Mouse (Mus musculus) limb, embryonic 14.5 days (tissue): ENCODE data around the gene Gm49318. TPM values are rescaled to one million over a fixed set of nuclear protein-coding genes. Genes with fewer than 3 reads are reported as not detected.
A peak's percentile ranks its signal among the peaks of the same experiment; 100 is the strongest.

Source experiments
- ATAC-seq: fragments of 200-750 bp; cut with Nextera tagmentation; 2 replicates; pipeline ENCODE4 v1.8.0; 2017; ENCODE audit warnings: low read depth, moderate number of reproducible peaks, moderate TSS enrichment; ENCODE audit not compliant: low FRiP score
- DNase-seq: peaks from one replicate; pipeline ENCODE4 v3.0.0-alpha.2; 2015; ENCODE audit warnings: low spot score
- H3K27ac ChIP-seq: fragments of 300-500 bp; sonication (generic); replicated peaks from 2 replicates; pipeline ENCODE4 v1.5.1; 2014; ENCODE audit warnings: low read depth, mild to moderate bottlenecking, low read length, moderate library complexity, mixed read lengths
- H3K27me3 ChIP-seq: fragments of 300-500 bp; sonication (generic); 2 replicates; pipeline ENCODE4 v1.6.1; 2014; ENCODE audit warnings: low read length, mixed read lengths; ENCODE audit not compliant: control insufficient read depth, insufficient read depth
- H3K36me3 ChIP-seq: fragments of 300-500 bp; sonication (generic); 2 replicates; pipeline ENCODE4 v1.6.1; 2014; ENCODE audit warnings: mild to moderate bottlenecking, low read length, moderate library complexity, mixed read lengths; ENCODE audit not compliant: control insufficient read depth, insufficient read depth
- H3K4me1 ChIP-seq: fragments of 300-500 bp; sonication (generic); 2 replicates; pipeline ENCODE4 v1.6.1; 2014; ENCODE audit warnings: antibody characterized with exemption, low read length, mixed read lengths; ENCODE audit not compliant: control insufficient read depth, insufficient read depth
- H3K4me2 ChIP-seq: fragments of 300-500 bp; sonication (generic); replicated peaks from 2 replicates; pipeline ENCODE4 v1.6.1; 2014; ENCODE audit warnings: low read depth, mild to moderate bottlenecking, low read length, moderate library complexity; ENCODE audit not compliant: severe bottlenecking
- H3K4me3 ChIP-seq: fragments of 300-500 bp; sonication (generic); replicated peaks from 2 replicates; pipeline ENCODE4 v1.5.1; 2014; ENCODE audit warnings: low read length
- H3K9ac ChIP-seq: fragments of 300-500 bp; sonication (generic); 2 replicates; pipeline ENCODE4 v1.6.1; 2014; ENCODE audit warnings: mild to moderate bottlenecking, low read depth, low read length, moderate library complexity; ENCODE audit not compliant: severe bottlenecking
- H3K9me3 ChIP-seq: fragments of 300-500 bp; sonication (generic); 2 replicates; pipeline ENCODE4 v1.6.1; 2016; ENCODE audit warnings: low read length; ENCODE audit not compliant: control insufficient read depth
- POLR2A ChIP-seq: fragments of 200-500 bp; IDR thresholded peaks from 2 replicates; pipeline ENCODE4 v1.8.0; 2012; ENCODE audit warnings: inconsistent platforms, mild to moderate bottlenecking, moderate library complexity, borderline replicate concordance; ENCODE audit not compliant: insufficient read depth, insufficient read length; ENCODE audit errors: extremely low read depth
- WGBS: fragments of 180-500 bp; shearing (Covaris S2); extraction: QIAGEN DNeasy Blood & Tissue Kit; methylation state at CpG from one replicate; pipeline ENCODE4 v1.1.7; 2014; 5-methylcytosine and 5-hydroxymethylcytosine counted together
- polyA plus RNA-seq, 2 experiments: library from polyadenylated mRNA; depleted of rRNA in 1 of 2; stranded (reverse) in 1 of 2; unstranded in 1 of 2; fragments of >200 nt; fragmentation: Nextera tagmentation in 1 of 2; extraction: Ambion mirVana in 1 of 2; gene quantifications; 2 replicates each; pipeline versions ENCODE4 v1.2.1 to v1.2.3; 2012 to 2014

Gene Gm49318
- polyA plus RNA-seq (2012; rRNA removed) = 0.28 TPM in 1 of 2 replicates, not detected in the other
- not detected in 2 replicates for polyA plus RNA-seq (2014; fragmentation: Nextera tagmentation; extraction: Ambion mirVana)

DNA sequence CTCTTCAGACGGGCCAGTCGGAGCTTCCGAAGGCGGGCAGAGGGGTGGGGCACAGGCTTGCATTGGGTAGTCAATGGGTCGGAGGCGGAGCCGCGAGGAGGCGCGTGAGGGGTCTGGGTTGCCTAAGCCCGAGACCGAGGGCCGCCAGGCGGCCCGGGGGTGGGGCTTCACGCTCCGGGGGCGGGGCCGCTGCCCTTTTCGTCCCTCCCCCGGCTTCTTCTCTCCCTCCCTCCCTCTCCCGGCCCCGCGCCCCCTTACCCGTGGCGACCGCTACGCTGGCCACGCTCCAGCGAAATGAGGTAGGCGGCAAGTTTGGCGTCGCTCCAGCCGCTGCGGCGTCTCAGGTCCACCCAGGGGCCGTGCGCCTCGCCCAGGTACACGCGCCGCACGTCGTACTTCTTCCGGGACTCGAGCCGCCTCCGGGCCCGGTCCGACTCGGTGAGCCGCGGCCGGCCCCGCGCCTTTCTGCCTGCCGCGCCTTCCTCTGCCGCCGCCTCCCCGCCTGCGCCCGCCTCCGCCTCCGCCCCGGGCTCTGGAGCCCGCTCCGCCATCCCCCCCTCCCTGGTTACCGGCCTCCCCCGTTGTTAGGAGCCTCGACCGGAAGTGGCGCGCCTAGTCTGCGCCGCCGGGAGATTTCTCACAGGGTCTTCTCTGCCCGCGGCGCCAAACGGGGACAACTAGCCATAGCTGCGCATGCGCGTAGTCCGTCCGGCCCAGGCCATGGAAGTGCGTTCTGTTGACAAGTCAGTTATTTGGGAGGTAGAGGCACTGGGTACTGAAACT, at the start of gene Gm49318, which contains the start of gene Zfp653:
Gene Gm49318, minus strand, starts transcription at position 469 of the 783 bp plus-strand sequence.
Gene Zfp653, minus strand, starts transcription at position 586 of the 783 bp plus-strand sequence.
- peak within 1 kb of the TSS; percentile 92 for H3K9ac ChIP-seq

DNA sequence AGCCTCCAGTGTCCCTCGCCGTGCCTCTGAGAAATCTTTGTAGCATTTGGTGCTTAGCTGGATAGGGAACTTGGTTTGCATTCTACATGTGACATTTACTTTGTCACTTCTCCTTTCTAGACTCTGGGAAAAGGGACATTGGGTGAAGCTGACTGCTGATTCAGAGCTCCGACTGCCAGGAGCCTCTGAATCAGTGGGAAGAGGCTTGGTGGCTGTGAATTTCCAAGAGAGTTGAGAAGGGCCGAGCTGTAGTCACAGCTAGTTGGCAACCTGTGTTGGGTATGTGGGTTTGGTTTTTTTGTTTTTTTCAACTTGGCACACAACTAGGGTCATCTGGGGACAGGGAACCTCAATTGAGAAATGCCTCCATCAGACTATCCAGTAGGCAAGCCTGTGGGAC, 48.5 kb upstream of the Gm49318 start:
- no peak overlapping the region for H3K4me3 ChIP-seq
- H3K4me2 ChIP-seq = no peak overlapping the region
- H3K27ac ChIP-seq = no peak overlapping the region
- H3K36me3 ChIP-seq = no peaks in the 10 kb centered on the region
- no peaks in the 10 kb centered on the region for H3K27me3 ChIP-seq
- WGBS = 89% methylated on average over 4 of the region's 4 CpGs
- H3K4me1 ChIP-seq = peaks cover 11% of the 10 kb centered on the region
- TF ChIP-seq POLR2A = no peak
- H3K9me3 ChIP-seq = no peaks in the 10 kb centered on the region
- DNase-seq = no peak
- no peak overlapping the region for H3K9ac ChIP-seq
- no peak for ATAC-seq

More for the DNA sequence above, at the start of gene Gm49318, which contains the start of gene Zfp653:
- TF ChIP-seq POLR2A = peak; percentile 12; the same call in 1 of the 2 replicates
- ATAC-seq (peak; percentile 97), DNase-seq (peak; percentile 98)
- WGBS = under 1% methylated on average over 54 of the region's 87 CpGs
- Histone ChIP-seq H3K4me2 (peak within 1 kb of the TSS; percentile 61), H3K27ac (peak within 1 kb of the TSS; percentile 98), H3K9me3 (no peaks in the 10 kb centered on the region), H3K36me3 (peaks cover 26% of the 10 kb centered on the region), H3K4me1 (peaks cover 6% of the 10 kb centered on the region; the same call in 1 of the 2 replicates), H3K27me3 (no peaks in the 10 kb centered on the region), H3K4me3 (peak within 1 kb of the TSS; percentile 85)

DNA sequence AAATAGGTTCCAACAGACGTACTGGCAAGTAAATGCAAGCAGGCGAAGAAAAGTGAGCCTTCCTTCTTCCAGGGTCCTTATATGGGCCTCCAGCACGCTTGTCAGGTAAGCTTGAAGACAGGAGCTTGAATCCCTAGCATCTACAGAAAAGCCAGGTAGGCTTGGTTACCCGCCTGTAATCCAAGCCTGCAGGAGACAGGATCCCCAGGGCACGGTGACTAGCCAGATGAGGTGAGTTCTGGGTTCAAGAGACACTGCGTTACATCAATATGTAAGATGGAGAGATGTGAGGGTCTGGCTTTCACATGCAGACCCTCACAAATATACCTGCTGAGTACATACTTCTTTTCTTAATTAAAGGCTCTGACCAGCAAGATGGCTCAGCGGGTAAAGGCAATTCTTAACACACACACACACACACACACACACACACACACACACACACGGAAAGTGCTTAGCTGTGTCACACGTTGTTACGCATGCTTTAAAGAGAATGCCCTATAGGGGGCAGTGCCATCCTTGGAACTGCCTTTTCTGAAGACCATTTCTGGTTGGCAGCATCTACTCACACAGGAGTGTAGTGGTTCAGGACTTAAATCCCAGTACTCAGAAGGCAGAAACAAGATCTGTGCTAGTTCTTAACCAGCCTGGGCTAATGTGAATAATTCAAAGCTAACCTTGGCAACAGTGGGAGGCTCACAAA, 46.8 kb upstream of the Gm49318 start:
- no peak for TF ChIP-seq POLR2A
- WGBS = 44% methylated on average over 10 of the region's 10 CpGs
- DNase-seq = peak; percentile 69
- no peaks in the 10 kb centered on the region for H3K9me3 ChIP-seq
- peaks cover 12% of the 10 kb centered on the region for H3K36me3 ChIP-seq
- H3K4me2 ChIP-seq = peak overlapping the region; percentile 65
- H3K4me3 ChIP-seq = peak overlapping the region; percentile 92
- H3K27ac ChIP-seq = no peak overlapping the region
- H3K4me1 ChIP-seq = peaks cover 11% of the 10 kb centered on the region
- no peak for ATAC-seq
- no peaks in the 10 kb centered on the region for H3K27me3 ChIP-seq
- peak overlapping the region; percentile 90 for H3K9ac ChIP-seq

DNA sequence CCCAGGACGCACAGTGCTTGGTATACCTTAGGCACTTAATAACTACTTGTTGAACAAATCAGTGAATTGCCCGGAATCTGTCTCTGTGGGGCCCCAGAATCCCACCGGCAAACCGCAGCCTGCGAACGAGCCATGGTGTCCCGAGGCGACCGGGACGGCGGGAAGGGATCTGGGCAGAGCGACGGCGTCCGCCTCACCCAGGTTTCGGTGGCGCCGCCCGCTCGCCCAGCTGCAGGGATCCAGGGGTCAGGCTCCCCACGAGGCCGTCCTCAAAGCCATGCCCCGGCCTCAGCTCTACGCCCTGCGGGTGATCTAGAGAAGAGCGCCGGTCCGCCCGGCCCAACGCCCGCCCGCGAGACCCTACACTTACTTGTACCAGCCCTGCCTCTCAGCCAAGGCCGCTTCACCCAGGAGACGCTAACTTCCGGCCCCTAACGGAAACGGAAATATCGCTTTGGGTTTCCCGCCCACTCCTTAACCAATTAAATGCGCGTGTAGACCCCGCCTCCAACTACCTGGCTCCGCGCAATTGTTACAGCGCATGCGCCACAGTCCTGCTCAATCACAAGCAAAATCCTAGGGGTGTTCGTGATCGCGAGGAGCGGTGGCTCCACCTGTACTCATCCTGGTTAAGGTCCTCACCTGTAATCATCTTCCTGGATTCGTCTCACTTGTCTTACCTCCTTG, 45.8 kb upstream of the Gm49318 start, which contains the start of gene Elof1:
Gene Elof1, minus strand, starts transcription at position 433 of the 687 bp plus-strand sequence.
- peak; percentile 99 for DNase-seq
- H3K9ac ChIP-seq = peak within 1 kb of the TSS; percentile 90
- H3K4me1 ChIP-seq = peaks cover 11% of the 10 kb centered on the region
- peak; percentile 95 for ATAC-seq
- peak; percentile 64; the same call in 1 of the 2 replicates for TF ChIP-seq POLR2A
- no peaks in the 10 kb centered on the region for H3K9me3 ChIP-seq
- no peaks in the 10 kb centered on the region for H3K27me3 ChIP-seq
- no peak within 1 kb of the TSS; the same call in 1 of the 2 replicates for H3K27ac ChIP-seq
- WGBS = under 1% methylated on average over 52 of the region's 52 CpGs
- H3K4me2 ChIP-seq = peak within 1 kb of the TSS; percentile 65
- H3K4me3 ChIP-seq = peak within 1 kb of the TSS; percentile 92
- H3K36me3 ChIP-seq = peaks cover 22% of the 10 kb centered on the region
